Mouse (Mus musculus): ENCODE measurements around the gene Gm35549. TPM values are rescaled to one million over a fixed set of nuclear protein-coding genes. Genes with fewer than 3 reads are reported as not detected.

Gene Gm35549
- total RNA-seq, 2 experiments from 2014 or later: not detected

DNA sequence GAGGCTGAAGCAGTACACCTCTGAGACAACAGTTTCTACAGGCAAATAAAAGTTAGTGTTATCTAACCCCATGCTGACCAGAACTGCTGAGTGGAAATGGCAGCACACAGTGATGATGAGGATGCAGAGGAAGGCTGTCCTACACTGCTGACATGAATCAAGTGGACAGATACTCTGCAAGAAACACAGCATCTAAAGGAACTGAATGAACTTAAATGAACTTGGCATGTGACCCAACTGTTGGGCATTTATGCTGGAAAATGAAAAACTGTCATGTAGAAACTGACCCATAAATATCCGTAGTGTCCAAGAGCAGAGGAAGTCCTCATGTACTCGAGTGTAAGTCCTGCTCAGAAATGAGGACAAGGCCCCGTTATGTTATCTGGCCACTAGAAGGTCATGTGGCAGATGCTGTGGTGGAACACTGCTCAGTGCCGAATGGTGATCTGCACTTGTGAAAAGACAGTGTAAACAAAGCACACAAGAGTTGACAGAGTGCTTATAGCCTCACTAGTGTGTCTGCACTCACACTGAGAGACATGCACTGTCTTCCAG is 13.9 kb downstream of the Gm35549 start:
- ATAC-seq (ENCODE audit: poor library complexity, severe bottlenecking): no peak

DNA sequence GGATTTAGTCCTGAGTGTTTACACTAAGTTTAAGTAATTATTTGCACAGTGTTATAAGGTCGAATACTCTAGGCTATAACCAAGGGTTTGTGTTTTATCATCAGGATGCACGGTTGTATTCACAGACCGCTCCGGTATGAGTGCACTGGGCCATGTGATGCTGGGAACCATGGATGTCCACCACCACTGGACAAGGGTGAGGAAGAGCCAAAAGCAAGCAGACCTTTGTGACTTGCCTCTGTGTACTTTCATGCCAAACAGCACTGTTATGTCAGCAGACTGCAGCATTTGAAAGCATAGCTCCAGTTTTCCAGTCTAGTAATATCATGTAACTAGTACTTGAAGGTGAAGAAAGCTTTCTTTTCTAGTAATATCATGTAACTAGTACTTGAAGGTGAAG is 17.1 kb downstream of the Gm35549 start:
- no peak for ATAC-seq (ENCODE audit: poor library complexity, severe bottlenecking)

DNA sequence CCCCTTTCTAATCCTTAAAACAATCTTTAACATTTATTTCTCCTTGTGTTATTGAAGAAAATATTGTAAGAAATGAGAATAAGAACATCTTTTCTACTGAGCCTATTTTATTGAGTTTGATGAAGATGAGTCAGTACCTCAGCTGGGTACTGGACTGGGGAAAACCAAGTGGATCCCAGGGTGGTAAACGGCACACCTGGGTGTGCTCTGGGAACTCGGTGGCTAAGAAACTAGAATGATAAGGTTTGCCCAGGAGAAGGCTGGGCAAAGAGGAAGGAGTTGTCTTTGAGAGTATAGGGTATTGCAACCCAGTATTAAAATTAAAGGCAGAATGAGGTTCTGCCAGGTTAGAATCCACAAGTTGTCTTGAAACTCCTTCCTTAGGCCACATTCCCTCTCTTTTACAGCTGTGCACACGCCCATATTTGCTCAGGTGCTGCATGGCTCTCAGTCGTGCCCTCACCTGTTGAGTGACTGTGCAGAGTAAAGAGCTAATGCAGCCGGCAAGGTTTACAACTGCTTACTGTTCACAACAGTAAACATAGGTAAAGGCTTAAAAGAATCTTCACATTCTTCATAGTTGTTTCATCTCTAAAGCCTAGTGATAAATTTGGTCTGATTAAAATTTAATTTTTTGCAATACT is 20.3 kb downstream of the Gm35549 start:
- ATAC-seq (ENCODE audit: poor library complexity, severe bottlenecking): no peak

DNA sequence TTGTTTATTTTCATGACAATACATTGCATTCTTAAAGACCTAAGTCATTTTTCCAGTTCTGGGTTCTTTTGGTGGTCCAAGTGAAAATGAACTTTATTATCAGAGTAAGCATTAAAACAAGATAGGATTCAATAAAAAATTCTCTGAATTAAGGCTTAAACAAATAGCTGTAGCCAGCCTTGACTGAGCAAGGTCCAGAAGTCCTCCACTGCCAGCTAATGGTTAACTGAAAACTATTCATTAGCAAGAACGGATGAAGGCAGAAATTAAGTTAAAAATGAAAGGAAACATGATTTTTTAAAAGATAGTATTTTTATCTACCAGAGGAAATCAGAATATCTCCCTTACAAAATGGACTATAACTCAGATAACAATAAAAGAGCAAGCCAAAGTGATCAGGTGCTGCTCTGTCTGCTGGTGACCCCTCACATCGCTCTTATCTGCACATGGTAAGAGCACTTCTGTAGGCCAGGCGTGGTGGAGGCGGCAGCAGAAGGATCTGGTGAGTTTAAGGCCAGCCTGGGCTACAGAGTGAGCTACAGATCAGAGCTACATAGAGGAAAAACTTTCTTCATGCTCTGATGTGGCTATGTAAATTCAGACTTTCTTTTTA is 28.5 kb downstream of the Gm35549 start:
- ATAC-seq (ENCODE audit: poor library complexity, severe bottlenecking): no peak

DNA sequence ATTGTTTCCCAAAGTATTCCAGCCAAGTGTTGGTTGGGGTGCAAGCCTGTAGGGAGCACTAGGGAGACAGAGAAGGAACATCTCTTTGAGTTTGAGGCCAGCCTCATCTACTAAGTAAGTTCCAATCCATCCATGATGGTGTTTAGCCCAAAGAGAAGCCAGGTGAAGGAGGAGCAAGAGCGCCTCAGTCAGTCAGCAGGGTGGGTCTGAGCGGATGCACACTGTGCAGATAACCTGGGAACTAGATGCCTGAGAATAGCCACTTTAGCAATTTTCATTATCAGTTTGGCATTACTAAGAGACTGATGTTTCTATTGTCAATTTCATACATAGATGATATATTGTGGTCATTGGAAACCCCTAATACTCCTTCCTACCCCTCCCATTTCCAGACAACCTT is 29.1 kb downstream of the Gm35549 start:
- no peak for ATAC-seq (ENCODE audit: poor library complexity, severe bottlenecking)

DNA sequence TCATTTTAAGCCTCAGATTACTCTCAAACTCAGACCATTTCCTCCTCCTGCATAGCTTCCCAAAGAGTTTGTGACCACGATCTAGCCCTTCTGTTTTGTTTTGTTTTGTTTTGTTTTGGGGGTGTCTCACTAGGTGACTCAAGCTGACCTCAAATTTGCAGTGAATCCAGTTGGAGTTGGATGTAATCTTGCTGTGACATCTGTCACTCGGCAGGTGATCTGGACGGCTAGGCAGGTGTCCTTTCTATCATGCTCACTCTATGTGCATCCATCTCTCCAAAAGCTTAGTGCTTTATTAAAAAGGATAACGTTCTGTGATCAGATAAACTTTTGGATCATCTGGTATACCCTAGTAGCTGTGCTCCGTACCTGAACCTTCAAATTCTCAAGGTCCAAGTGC is 31.4 kb downstream of the Gm35549 start:
- no peak for ATAC-seq (ENCODE audit: poor library complexity, severe bottlenecking)

DNA sequence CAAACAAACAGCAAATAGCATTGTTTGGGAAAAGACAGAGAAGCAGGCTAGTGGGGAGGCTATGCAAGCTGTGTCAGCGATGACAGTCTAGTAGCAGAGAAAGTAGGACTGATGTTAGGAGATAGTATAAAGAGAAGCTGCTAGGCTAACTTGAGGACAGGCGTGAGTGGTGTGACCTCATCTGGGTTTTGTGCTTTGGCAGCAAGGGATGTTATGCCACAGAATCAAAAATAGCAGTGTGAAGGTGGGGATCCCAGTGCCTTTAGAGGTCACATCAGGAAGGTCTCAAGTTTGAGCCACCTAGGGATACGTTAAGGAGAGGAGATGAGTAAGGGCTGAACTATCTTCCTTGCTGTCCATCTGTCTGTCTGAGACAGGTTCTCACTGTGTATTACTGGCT is 33.6 kb downstream of the Gm35549 start:
- no peak for ATAC-seq (ENCODE audit: poor library complexity, severe bottlenecking)

DNA sequence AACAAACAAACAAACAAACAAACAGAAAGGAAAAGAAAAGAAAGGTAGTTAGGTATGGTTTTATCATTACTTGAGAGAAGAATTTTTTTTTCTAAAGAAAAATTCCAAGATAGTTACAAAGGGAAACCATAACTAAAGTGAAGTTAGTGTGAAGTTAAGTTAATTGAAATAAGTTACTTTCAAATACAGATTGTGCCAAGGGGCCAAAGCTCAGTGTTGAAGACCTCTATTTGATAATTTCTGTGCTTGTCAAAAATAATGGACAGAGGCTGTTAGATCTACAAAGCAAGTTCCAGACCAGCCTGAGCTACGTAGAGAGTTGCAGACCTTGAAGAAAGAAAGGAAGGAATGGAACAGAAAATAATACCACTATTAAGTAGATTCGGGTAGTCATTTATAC is 36.6 kb downstream of the Gm35549 start:
- no peak for ATAC-seq (ENCODE audit: poor library complexity, severe bottlenecking)

DNA sequence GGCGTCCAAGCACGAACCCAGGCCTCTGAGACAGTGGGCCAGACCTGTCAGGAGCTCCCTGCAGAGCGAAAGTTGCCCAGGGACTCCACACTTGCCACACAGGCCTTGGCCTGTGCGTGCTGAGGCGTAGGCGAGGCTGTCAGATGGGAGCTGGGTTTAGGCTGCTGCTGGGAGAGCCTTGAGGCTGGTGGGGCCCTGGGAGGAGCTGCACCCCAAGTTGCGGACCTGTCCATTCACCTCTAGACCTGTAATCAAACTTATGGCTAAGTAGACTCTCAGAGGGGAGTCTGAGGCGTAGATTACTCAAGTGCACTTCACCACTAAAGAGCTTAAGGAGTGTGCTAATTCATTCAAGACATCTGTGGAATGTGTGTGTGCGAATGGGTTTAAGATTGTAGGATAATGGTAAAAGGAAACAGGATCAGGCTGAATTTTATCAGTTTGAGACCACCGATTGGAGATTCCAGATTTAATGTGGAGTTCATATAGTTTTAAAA is 37.9 kb downstream of the Gm35549 start:
- no peak; the same call in 1 of the 2 replicates for ATAC-seq (ENCODE audit: poor library complexity, severe bottlenecking)

DNA sequence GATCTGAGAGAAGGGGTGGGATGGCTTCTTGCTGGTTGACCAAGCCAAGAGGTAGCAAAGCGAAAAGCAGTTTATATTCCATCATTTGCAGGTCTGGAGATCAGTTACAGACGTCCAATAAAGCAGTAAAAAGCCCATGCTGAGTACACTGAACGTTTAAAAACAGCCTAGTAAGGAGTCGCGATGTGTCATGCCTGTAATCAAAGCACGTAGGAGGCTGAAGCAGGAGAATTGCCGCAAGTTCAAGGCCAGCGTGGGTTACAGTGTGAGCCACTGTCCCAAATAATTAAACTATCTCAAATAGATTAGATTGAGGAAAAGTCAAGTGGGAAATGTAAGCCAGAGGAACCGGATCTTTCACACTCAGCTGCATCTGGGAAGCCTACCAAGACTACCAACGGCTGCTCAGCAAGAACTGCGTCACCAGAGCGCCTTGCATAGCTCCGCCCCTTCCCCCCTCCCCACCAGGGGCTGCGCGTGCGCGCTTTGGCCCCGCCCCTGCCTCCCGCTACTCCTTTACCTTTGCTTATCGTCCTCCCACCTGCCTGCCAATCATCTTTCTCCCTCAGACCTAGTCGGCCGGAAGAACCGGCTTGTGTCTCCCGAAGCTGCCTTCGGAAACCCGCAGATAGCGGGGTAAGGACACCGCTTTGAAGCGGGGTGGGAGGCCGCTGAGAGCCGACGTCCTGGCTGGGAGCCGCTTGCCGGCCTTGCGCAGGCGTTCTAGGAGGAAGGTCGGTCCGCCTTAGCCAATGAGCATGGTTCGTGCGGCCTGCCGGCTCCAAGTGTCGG is 38.6 kb downstream of the Gm35549 start, which contains the start of gene Tcaim:
Gene Tcaim (plus strand): TSS at position 487 of the 792 bp plus-strand sequence.
- ATAC-seq (ENCODE audit: poor library complexity, severe bottlenecking): peak; percentile 92

DNA sequence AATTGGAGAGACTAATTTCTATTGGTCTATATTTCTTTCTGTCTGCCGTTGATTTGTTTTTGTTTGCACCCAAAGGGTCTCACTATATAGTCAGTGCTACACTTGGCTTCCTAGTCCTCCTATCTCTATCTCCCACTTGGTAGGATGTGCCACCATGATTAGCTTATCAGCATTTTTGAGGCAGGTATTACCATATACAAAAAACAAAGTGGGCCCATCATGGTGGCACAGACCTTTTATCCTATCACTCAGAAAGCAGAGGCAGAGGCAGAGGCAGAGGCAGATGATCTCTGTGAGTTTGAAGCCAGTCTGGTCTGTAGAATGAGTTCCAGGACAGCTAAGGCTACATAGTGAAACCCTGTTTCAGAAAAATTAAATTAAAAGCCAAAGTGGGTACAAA is 57.3 kb downstream of the Gm35549 start:
- ATAC-seq (ENCODE audit: poor library complexity, severe bottlenecking): no peak

DNA sequence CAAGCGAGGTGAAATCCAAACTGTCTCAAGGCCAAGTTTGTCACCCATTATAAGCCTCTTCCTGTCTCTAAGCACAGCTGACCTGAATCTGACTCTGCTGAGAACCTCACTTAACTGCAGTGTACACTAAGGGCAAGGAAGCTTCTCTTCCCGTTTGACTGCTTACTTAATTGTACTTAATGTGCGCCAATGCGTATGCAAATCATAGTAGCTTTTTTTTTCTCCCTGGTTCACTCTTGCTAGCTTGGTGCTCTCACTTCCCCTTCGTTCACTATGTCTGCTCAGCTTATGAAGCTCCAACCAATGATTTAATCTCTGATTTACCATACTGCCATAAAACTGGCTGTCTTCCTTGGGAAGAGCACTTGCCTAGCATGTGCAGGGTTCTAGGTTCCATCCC is 58.6 kb downstream of the Gm35549 start:
- peak; percentile 76 for ATAC-seq (ENCODE audit: poor library complexity, severe bottlenecking)

Other genes with a start within 250 kb of the Gm35549 start
- not detected in 2 replicates for gene Topaz1, start 96.7 kb downstream of the Gm35549 start, total RNA-seq (2015)
- not detected in 2 replicates for gene Topaz1, start 96.7 kb downstream of the Gm35549 start, total RNA-seq (2017)
- 2.3 and 4.6 TPM in 2 replicates for gene Tcaim, start 38.5 kb downstream of the Gm35549 start, total RNA-seq (2015)
- 4.3 and 6.5 TPM in 2 replicates for gene Tcaim, start 38.5 kb downstream of the Gm35549 start, total RNA-seq (2017)
- 27.6 and 29.1 TPM in 2 replicates for gene Zfp445, start 22.0 kb upstream of the Gm35549 start, total RNA-seq (2015)
- 50.0 and 59.3 TPM in 2 replicates for gene Zfp445, start 22.0 kb upstream of the Gm35549 start, total RNA-seq (2017)
- gene Zkscan7, start 41.6 kb upstream of the Gm35549 start, total RNA-seq (2015): 0.25 and 0.34 TPM in 2 replicates
- 0.51 and 0.69 TPM in 2 replicates for gene Zkscan7, start 41.6 kb upstream of the Gm35549 start, total RNA-seq (2017)
- 1.1 and 1.8 TPM in 2 replicates for gene Zfp105, start 79.0 kb upstream of the Gm35549 start, total RNA-seq (2015)
- 0.16 and 1.5 TPM in 2 replicates for gene Zfp105, start 79.0 kb upstream of the Gm35549 start, total RNA-seq (2017)
- 67.0 and 70.8 TPM in 2 replicates for gene 1110059G10Rik, start 107.0 kb upstream of the Gm35549 start, total RNA-seq (2015)
- gene 1110059G10Rik, start 107.0 kb upstream of the Gm35549 start, total RNA-seq (2017): 39.0 and 45.4 TPM in 2 replicates
- 122 and 123 TPM in 2 replicates for gene Kif15, start 107.0 kb upstream of the Gm35549 start, total RNA-seq (2015)
- 396 and 423 TPM in 2 replicates for gene Kif15, start 107.0 kb upstream of the Gm35549 start, total RNA-seq (2017)
- 6.4 and 7.9 TPM in 2 replicates for gene Tmem42, start 177.3 kb upstream of the Gm35549 start, total RNA-seq (2015)
- 2.1 and 2.2 TPM in 2 replicates for gene Tmem42, start 177.3 kb upstream of the Gm35549 start, total RNA-seq (2017)
- not detected in 2 replicates for gene Tgm4, start 190.7 kb upstream of the Gm35549 start, total RNA-seq (2015)
- gene Tgm4, start 190.7 kb upstream of the Gm35549 start, total RNA-seq (2017): 0.15 TPM in 1 of 2 replicates, not detected in the other

All from megakaryocyte, adult 5-6 weeks (primary cell).